Mouse (Mus musculus) small intestine, adult 2 months (tissue): ENCODE data around the gene Rpl23. TPM values are rescaled to one million over a fixed set of nuclear protein-coding genes. Genes with fewer than 3 reads are reported as not detected.

Source experiments
- H3K27ac ChIP-seq: fragments of 200-500 bp; 2 replicates; pipeline ENCODE4 v1.5.1; 2012; ENCODE audit warnings: low read depth, low read length, control low read depth, inconsistent platforms; ENCODE audit not compliant: insufficient read depth
- H3K27me3 ChIP-seq: fragments of 200-500 bp; 2 replicates; pipeline ENCODE4 v1.6.1; 2012; ENCODE audit warnings: mild to moderate bottlenecking, moderate library complexity, low read length, inconsistent platforms; ENCODE audit not compliant: control insufficient read depth, insufficient read depth
- H3K36me3 ChIP-seq: fragments of 200-500 bp; 2 replicates; pipeline ENCODE4 v1.6.1; 2012; ENCODE audit warnings: mild to moderate bottlenecking, low read length, control low read depth, inconsistent platforms; ENCODE audit not compliant: control insufficient read depth, insufficient read depth
- H3K4me1 ChIP-seq: fragments of 200-500 bp; 2 replicates; pipeline ENCODE4 v1.6.1; 2012; ENCODE audit warnings: low read length, inconsistent platforms, mixed read lengths; ENCODE audit not compliant: control insufficient read depth, insufficient read depth, insufficient read length
- H3K4me3 ChIP-seq: fragments of 200-500 bp; 2 replicates; pipeline ENCODE4 v1.5.1; 2012; ENCODE audit warnings: low read depth, mild to moderate bottlenecking, control low read depth, inconsistent platforms, low read length, moderate library complexity
- CTCF ChIP-seq: fragments of 200-500 bp; IDR thresholded peaks from 2 replicates; pipeline ENCODE4 v1.5.1; 2012; ENCODE audit warnings: low read depth, mild to moderate bottlenecking, control low read depth, inconsistent platforms, low read length, moderate library complexity, mixed read lengths; ENCODE audit not compliant: insufficient replicate concordance, insufficient read length; ENCODE audit errors: extremely low read depth
- POLR2A ChIP-seq: fragments of 200-500 bp; IDR thresholded peaks from 2 replicates; pipeline ENCODE4 v1.6.1; 2012; ENCODE audit warnings: low read depth, mild to moderate bottlenecking, control low read depth, inconsistent platforms, low read length, moderate library complexity
- WGBS: fragments of 180-500 bp; shearing (Covaris S2); methylation state at CpG from one replicate; pipeline ENCODE4 v1.1.7; 2018; 5-methylcytosine and 5-hydroxymethylcytosine counted together
- polyA plus RNA-seq: library from polyadenylated mRNA; depleted of rRNA; stranded (reverse); fragments of >200 nt; gene quantifications from 2 replicates; pipeline ENCODE4 v1.2.3, GENCODE M21; 2012

Rpl23 gene
- polyA plus RNA-seq, 1 experiment = 22.0 TPM

GRCm38 (mm10) chr11:97825971-97826370 is 43.7 kb upstream of the Rpl23 start:
- 35% methylated on average over 9 of the region's 9 CpGs for WGBS
- H3K27ac ChIP-seq = peak overlapping the region; percentile 76; the same call in 1 of the 2 replicates
- TF ChIP-seq POLR2A (no peak), CTCF (no peak)

GRCm38 (mm10) chr11:97825295-97825694 is 43.1 kb upstream of the Rpl23 start:
- Histone ChIP-seq H3K4me3 (no peak overlapping the region), H3K36me3 (peaks cover 69% of the 10 kb centered on the region), H3K27me3 (no peaks in the 10 kb centered on the region), H3K4me1 (peaks cover 54% of the 10 kb centered on the region), H3K27ac (0 out of 2 replicates have a peak overlapping the region, but pooled peaks have one; percentile 14)
- TF ChIP-seq POLR2A = no peak
- WGBS = 75% methylated on average over 10 of the region's 10 CpGs

More at GRCm38 (mm10) chr11:97825971-97826370, 43.7 kb upstream of the Rpl23 start:
- Histone ChIP-seq H3K4me3 (no peak overlapping the region), H3K4me1 (peaks cover 56% of the 10 kb centered on the region), H3K27me3 (no peaks in the 10 kb centered on the region), H3K36me3 (peaks cover 73% of the 10 kb centered on the region)

- no peaks in the 10 kb centered on the region for H3K27me3 ChIP-seq
- no peak for TF ChIP-seq CTCF
- TF ChIP-seq POLR2A = no peak
- no peak overlapping the region for H3K4me3 ChIP-seq
- 0 out of 2 replicates have a peak overlapping the region, but pooled peaks have one; percentile 14 for H3K27ac ChIP-seq
- 44% methylated on average over 6 of the region's 6 CpGs for WGBS
- peaks cover 70% of the 10 kb centered on the region for H3K36me3 ChIP-seq
- H3K4me1 ChIP-seq = peaks cover 53% of the 10 kb centered on the region
Measured at GRCm38 (mm10) chr11:97824895-97825294, 42.7 kb upstream of the Rpl23 start.

- no peak for TF ChIP-seq POLR2A
- TF ChIP-seq CTCF = no peak
- Histone ChIP-seq H3K27ac (no peak overlapping the region), H3K27me3 (no peaks in the 10 kb centered on the region), H3K4me3 (no peak overlapping the region), H3K36me3 (peaks cover 67% of the 10 kb centered on the region), H3K4me1 (peaks cover 58% of the 10 kb centered on the region)
- WGBS = 92% methylated on average over 11 of the region's 11 CpGs
Measured at GRCm38 (mm10) chr11:97824168-97824567, 41.9 kb upstream of the Rpl23 start.

- H3K36me3 ChIP-seq = peaks cover 68% of the 10 kb centered on the region
- H3K27ac ChIP-seq = no peak overlapping the region
- 75% methylated on average over 20 of the region's 20 CpGs for WGBS
- peaks cover 70% of the 10 kb centered on the region for H3K4me1 ChIP-seq
- TF ChIP-seq CTCF (no peak), POLR2A (no peak)
- H3K4me3 ChIP-seq = no peak overlapping the region
- no peaks in the 10 kb centered on the region for H3K27me3 ChIP-seq
Measured at GRCm38 (mm10) chr11:97822840-97823603, 40.8 kb upstream of the Rpl23 start.

- peak overlapping the region; percentile 34 for H3K27ac ChIP-seq
- peaks cover 65% of the 10 kb centered on the region for H3K36me3 ChIP-seq
- TF ChIP-seq CTCF (no peak), POLR2A (no peak)
Measured at GRCm38 (mm10) chr11:97821401-97822064, 39.3 kb upstream of the Rpl23 start.

GRCm38 (mm10) chr11:97820840-97821239 is 38.6 kb upstream of the Rpl23 start:
- H3K4me3 ChIP-seq = no peak overlapping the region
- TF ChIP-seq POLR2A (no peak; the same call in 1 of the 2 replicates), CTCF (no peak)
- WGBS = 13% methylated on average over 4 of the region's 4 CpGs
- no peaks in the 10 kb centered on the region for H3K27me3 ChIP-seq
- H3K36me3 ChIP-seq = peaks cover 66% of the 10 kb centered on the region
- H3K4me1 ChIP-seq = peaks cover 70% of the 10 kb centered on the region
- H3K27ac ChIP-seq = peak overlapping the region; percentile 84

More at GRCm38 (mm10) chr11:97821401-97822064, 39.3 kb upstream of the Rpl23 start:
- 83% methylated on average over 8 of the region's 8 CpGs for WGBS
- Histone ChIP-seq H3K27me3 (no peaks in the 10 kb centered on the region), H3K4me1 (peaks cover 70% of the 10 kb centered on the region), H3K4me3 (no peak overlapping the region)
